Mouse (Mus musculus): ENCODE data around the gene Frmd5. TPM values are rescaled to one million over a fixed set of nuclear protein-coding genes. Genes with fewer than 3 reads are reported as not detected.

The Frmd5 gene
- polyA plus RNA-seq, 1 experiment from 2014 or later = 1.3 TPM

- H3K4me1 ChIP-seq (ENCODE audit: control insufficient read depth, insufficient read depth, low read length) = peaks cover 6% of the 10 kb centered on the region
- H3K27ac ChIP-seq (ENCODE audit: low read length) = no peak overlapping the region
- no peaks in the 10 kb centered on the region for H3K27me3 ChIP-seq (replicated peaks; ENCODE audit: control insufficient read depth, insufficient read depth, low read length)
- no peak overlapping the region for H3K4me3 ChIP-seq (ENCODE audit: low read length)
- no peak overlapping the region for H3K4me2 ChIP-seq (ENCODE audit: low read depth, low read length)
- ATAC-seq = no peak
- H3K9ac ChIP-seq (ENCODE audit: low read depth, low read length) = no peak overlapping the region
- WGBS = 64% methylated on average over 13 of the region's 13 CpGs
- no peaks in the 10 kb centered on the region for H3K9me3 ChIP-seq (ENCODE audit: control insufficient read depth, low read length)
- no peaks in the 10 kb centered on the region for H3K36me3 ChIP-seq (ENCODE audit: control insufficient read depth, insufficient read depth, low read length)
These were observed 223.3 kb downstream of the Frmd5 start for GRCm38 (mm10) chr2:121583468-121584116.

GRCm38 (mm10) chr2:121582809-121583376 lies 224.0 kb downstream of the Frmd5 start:
- no peak overlapping the region for H3K9ac ChIP-seq (ENCODE audit: low read depth, low read length)
- H3K4me2 ChIP-seq (ENCODE audit: low read depth, low read length) = no peak overlapping the region
- no peak for ATAC-seq
- H3K27me3 ChIP-seq (replicated peaks; ENCODE audit: control insufficient read depth, insufficient read depth, low read length) = no peaks in the 10 kb centered on the region
- 82% methylated on average over 13 of the region's 13 CpGs for WGBS
- H3K36me3 ChIP-seq (ENCODE audit: control insufficient read depth, insufficient read depth, low read length) = no peaks in the 10 kb centered on the region
- no peak overlapping the region for H3K27ac ChIP-seq (ENCODE audit: low read length)
- no peak overlapping the region for H3K4me3 ChIP-seq (ENCODE audit: low read length)
- H3K9me3 ChIP-seq (ENCODE audit: control insufficient read depth, low read length) = no peaks in the 10 kb centered on the region
- H3K4me1 ChIP-seq (ENCODE audit: control insufficient read depth, insufficient read depth, low read length) = no peaks in the 10 kb centered on the region; the same call in 1 of the 2 replicates

- H3K4me1 ChIP-seq (ENCODE audit: control insufficient read depth, insufficient read depth, low read length) = peaks cover 4% of the 10 kb centered on the region; the same call in 1 of the 2 replicates
- no peak overlapping the region for H3K9ac ChIP-seq (ENCODE audit: low read depth, low read length)
- no peak overlapping the region for H3K27ac ChIP-seq (ENCODE audit: low read length)
- no peak overlapping the region for H3K4me2 ChIP-seq (ENCODE audit: low read depth, low read length)
- H3K27me3 ChIP-seq (replicated peaks; ENCODE audit: control insufficient read depth, insufficient read depth, low read length) = no peaks in the 10 kb centered on the region
- H3K9me3 ChIP-seq (ENCODE audit: control insufficient read depth, low read length) = no peaks in the 10 kb centered on the region
- ATAC-seq = no peak
- no peaks in the 10 kb centered on the region for H3K36me3 ChIP-seq (ENCODE audit: control insufficient read depth, insufficient read depth, low read length)
- WGBS = 54% methylated on average over 8 of the region's 8 CpGs
- H3K4me3 ChIP-seq (ENCODE audit: low read length) = no peak overlapping the region
These were observed 231.1 kb downstream of the Frmd5 start for GRCm38 (mm10) chr2:121575741-121576201.

GRCm38 (mm10) chr2:121574066-121574630 lies 232.7 kb downstream of the Frmd5 start:
- WGBS = 71% methylated on average over 9 of the region's 9 CpGs
- ATAC-seq = no peak; the same call in 1 of the 2 replicates
- Histone ChIP-seq H3K36me3 (ENCODE audit: control insufficient read depth, insufficient read depth, low read length) (no peaks in the 10 kb centered on the region), H3K4me1 (ENCODE audit: control insufficient read depth, insufficient read depth, low read length) (peaks cover 4% of the 10 kb centered on the region; the same call in 1 of the 2 replicates), H3K27me3 (replicated peaks; ENCODE audit: control insufficient read depth, insufficient read depth, low read length) (no peaks in the 10 kb centered on the region), H3K4me3 (ENCODE audit: low read length) (no peak overlapping the region), H3K9me3 (ENCODE audit: control insufficient read depth, low read length) (no peaks in the 10 kb centered on the region), H3K4me2 (ENCODE audit: low read depth, low read length) (no peak overlapping the region), H3K9ac (ENCODE audit: low read depth, low read length) (no peak overlapping the region), H3K27ac (ENCODE audit: low read length) (no peak overlapping the region)

GRCm38 (mm10) chr2:121571780-121572179 lies 235.1 kb downstream of the Frmd5 start:
- Histone ChIP-seq H3K27me3 (replicated peaks; ENCODE audit: control insufficient read depth, insufficient read depth, low read length) (no peaks in the 10 kb centered on the region), H3K36me3 (ENCODE audit: control insufficient read depth, insufficient read depth, low read length) (no peaks in the 10 kb centered on the region), H3K4me3 (ENCODE audit: low read length) (no peak overlapping the region), H3K4me2 (ENCODE audit: low read depth, low read length) (no peak overlapping the region), H3K27ac (ENCODE audit: low read length) (no peak overlapping the region), H3K4me1 (ENCODE audit: control insufficient read depth, insufficient read depth, low read length) (peaks cover 4% of the 10 kb centered on the region; the same call in 1 of the 2 replicates), H3K9me3 (ENCODE audit: control insufficient read depth, low read length) (no peaks in the 10 kb centered on the region), H3K9ac (ENCODE audit: low read depth, low read length) (no peak overlapping the region)
- WGBS = 15% methylated on average over 7 of the region's 7 CpGs
- ATAC-seq = peak; percentile 85

- no peak overlapping the region for H3K9ac ChIP-seq (ENCODE audit: low read depth, low read length)
- peaks cover 4% of the 10 kb centered on the region; the same call in 1 of the 2 replicates for H3K4me1 ChIP-seq (ENCODE audit: control insufficient read depth, insufficient read depth, low read length)
- no peak overlapping the region for H3K27ac ChIP-seq (ENCODE audit: low read length)
- no peaks in the 10 kb centered on the region for H3K27me3 ChIP-seq (replicated peaks; ENCODE audit: control insufficient read depth, insufficient read depth, low read length)
- no peaks in the 10 kb centered on the region for H3K36me3 ChIP-seq (ENCODE audit: control insufficient read depth, insufficient read depth, low read length)
- H3K4me3 ChIP-seq (ENCODE audit: low read length) = no peak overlapping the region
- no peak overlapping the region for H3K4me2 ChIP-seq (ENCODE audit: low read depth, low read length)
- 68% methylated on average over 8 of the region's 8 CpGs for WGBS
- no peaks in the 10 kb centered on the region for H3K9me3 ChIP-seq (ENCODE audit: control insufficient read depth, low read length)
- no peak for ATAC-seq
These were observed 235.8 kb downstream of the Frmd5 start for GRCm38 (mm10) chr2:121570999-121571655.

GRCm38 (mm10) chr2:121570049-121570448 lies 236.8 kb downstream of the Frmd5 start:
- Histone ChIP-seq H3K27ac (ENCODE audit: low read length) (no peak overlapping the region), H3K4me2 (ENCODE audit: low read depth, low read length) (no peak overlapping the region), H3K4me3 (ENCODE audit: low read length) (no peak overlapping the region), H3K4me1 (ENCODE audit: control insufficient read depth, insufficient read depth, low read length) (peaks cover 4% of the 10 kb centered on the region; the same call in 1 of the 2 replicates), H3K27me3 (replicated peaks; ENCODE audit: control insufficient read depth, insufficient read depth, low read length) (no peaks in the 10 kb centered on the region), H3K9me3 (ENCODE audit: control insufficient read depth, low read length) (no peaks in the 10 kb centered on the region), H3K9ac (ENCODE audit: low read depth, low read length) (no peak overlapping the region), H3K36me3 (ENCODE audit: control insufficient read depth, insufficient read depth, low read length) (no peaks in the 10 kb centered on the region)
- 82% methylated on average over 3 of the region's 3 CpGs for WGBS
- ATAC-seq = no peak

GRCm38 (mm10) chr2:121565911-121566310 lies 241.0 kb downstream of the Frmd5 start:
- no peak for ATAC-seq
- no peaks in the 10 kb centered on the region for H3K4me1 ChIP-seq (ENCODE audit: control insufficient read depth, insufficient read depth, low read length)
- H3K27me3 ChIP-seq (replicated peaks; ENCODE audit: control insufficient read depth, insufficient read depth, low read length) = no peaks in the 10 kb centered on the region
- H3K4me2 ChIP-seq (ENCODE audit: low read depth, low read length) = no peak overlapping the region
- H3K9ac ChIP-seq (ENCODE audit: low read depth, low read length) = no peak overlapping the region
- H3K36me3 ChIP-seq (ENCODE audit: control insufficient read depth, insufficient read depth, low read length) = no peaks in the 10 kb centered on the region
- H3K4me3 ChIP-seq (ENCODE audit: low read length) = no peak overlapping the region
- no peaks in the 10 kb centered on the region for H3K9me3 ChIP-seq (ENCODE audit: control insufficient read depth, low read length)
- WGBS = 62% methylated on average over 5 of the region's 5 CpGs
- no peak overlapping the region for H3K27ac ChIP-seq (ENCODE audit: low read length)

- WGBS = 88% methylated on average over 3 of the region's 3 CpGs
- Histone ChIP-seq H3K27ac (ENCODE audit: low read length) (no peak overlapping the region), H3K4me3 (ENCODE audit: low read length) (no peak overlapping the region), H3K4me1 (ENCODE audit: control insufficient read depth, insufficient read depth, low read length) (no peaks in the 10 kb centered on the region), H3K36me3 (ENCODE audit: control insufficient read depth, insufficient read depth, low read length) (no peaks in the 10 kb centered on the region), H3K9me3 (ENCODE audit: control insufficient read depth, low read length) (no peaks in the 10 kb centered on the region), H3K9ac (ENCODE audit: low read depth, low read length) (no peak overlapping the region), H3K4me2 (ENCODE audit: low read depth, low read length) (no peak overlapping the region), H3K27me3 (replicated peaks; ENCODE audit: control insufficient read depth, insufficient read depth, low read length) (no peaks in the 10 kb centered on the region)
- ATAC-seq = no peak
These were observed 243.8 kb downstream of the Frmd5 start for GRCm38 (mm10) chr2:121563117-121563516.

Data from intestine, embryonic 16.5 days (tissue).